Mouse (Mus musculus) cerebellum, postnatal 4 days (tissue): ENCODE measurements at regions not wholly inside any gene's neighbourhood (a gene's known extent, or its start where the extent isn't known, plus 50 kb on each side); places are given as distances from the start of the nearest gene placed in this dataset.
A peak's percentile ranks its signal among the peaks of the same experiment; 100 is the strongest.
"Not testable (repeated sequence)": the region's sequence is repeated elsewhere in the genome, so short reads cannot be mapped to it uniquely, and the experiment has no call there.

Experiments used
- DNase-seq, 2 experiments: peaks; one replicate each; pipeline ENCODE4 v3.0.0; 2022; ENCODE audit warnings: low spot score in 2 of 2, mixed read lengths in 1 of 2

DNA sequence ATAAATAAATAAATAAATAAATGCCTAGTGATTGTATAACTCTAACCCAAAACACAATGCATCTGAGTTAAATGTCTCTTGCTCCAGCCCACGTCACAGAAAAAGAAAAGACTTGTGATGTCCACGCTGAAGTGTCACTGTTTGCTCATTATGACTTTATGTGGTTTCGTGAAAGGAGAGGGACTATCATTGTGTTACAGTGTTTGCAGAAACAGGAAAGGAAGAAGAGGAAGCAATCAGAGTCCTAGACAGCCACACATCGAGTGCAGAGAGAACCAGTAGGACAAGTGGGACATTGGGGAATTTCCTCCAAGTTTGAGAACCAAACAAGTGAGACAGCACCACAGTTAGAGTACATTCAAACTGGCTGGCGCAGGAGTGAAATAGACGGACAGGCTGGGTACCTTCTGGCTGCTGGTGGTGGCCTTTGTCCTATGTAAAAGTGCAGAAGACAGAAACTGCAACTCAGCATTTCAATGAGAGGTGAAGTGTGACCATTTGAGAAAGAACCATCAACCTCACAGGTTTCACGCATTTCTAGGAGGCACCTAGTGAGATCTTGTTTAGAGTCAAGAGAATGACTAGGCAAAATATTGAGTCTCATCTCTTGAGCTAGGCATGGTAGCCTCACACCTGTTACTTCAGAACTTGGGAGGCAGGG, 59.6 kb downstream of the Fasl start:
- no peak for DNase-seq

DNA sequence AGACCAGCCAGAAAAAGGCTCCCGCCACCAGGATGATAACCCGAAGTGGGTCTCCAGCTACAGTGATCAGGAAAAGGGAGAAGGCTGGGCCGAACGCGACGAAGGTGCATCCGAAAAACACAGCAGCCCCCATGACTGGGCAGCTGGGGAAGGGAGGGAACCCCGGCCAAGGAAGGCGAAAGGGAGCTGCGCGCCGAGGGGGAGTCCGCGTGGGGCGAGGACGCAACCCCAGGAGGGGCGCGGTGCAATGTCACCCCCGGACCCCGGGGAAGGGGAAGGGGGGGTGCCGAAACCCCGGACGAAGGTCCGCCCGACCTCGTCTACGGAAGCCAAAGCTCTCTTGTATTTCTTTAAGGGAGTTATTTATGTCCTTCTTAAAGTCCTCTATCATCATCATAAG, 60.9 kb downstream of the Fasl start:
- not testable (repeated sequence) for DNase-seq

DNA sequence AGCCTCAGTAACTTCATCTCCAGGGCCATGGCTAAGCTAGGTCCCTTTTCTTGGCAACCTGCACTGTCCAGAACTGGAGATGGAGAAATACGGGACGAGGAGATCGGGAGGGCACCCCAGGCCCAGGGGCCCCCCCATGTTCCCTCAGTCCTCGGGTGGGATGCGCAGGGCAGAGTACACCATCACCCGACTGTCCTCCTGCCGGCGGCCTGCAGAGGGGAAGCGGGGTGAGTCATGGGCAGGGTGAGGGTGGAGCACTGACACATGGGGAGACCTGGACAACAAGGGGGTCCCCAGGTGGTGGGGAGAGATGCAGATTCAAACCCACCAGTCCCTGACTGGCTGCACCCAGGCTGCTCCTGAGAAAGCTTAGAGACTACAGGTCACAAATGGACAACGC, 62.2 kb downstream of the Fasl start:
- not testable (repeated sequence) for DNase-seq

DNA sequence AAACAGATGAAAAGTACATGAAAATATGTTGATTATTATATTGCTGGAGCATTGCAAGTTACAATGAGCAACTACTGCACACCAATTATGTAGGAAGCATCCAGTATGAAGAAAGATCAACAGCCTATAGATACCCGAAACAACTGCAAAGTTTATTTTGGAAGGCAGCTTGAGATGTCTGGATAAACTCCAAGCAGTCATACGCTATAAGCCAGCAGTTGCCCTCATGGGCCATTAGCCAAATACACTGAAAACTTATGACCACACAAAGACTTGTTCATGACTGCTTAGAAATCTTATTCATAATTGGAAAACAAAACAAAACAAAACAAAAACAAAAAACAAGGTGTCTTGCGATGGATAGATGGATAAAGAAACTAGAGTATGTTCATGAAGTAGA, 68.4 kb downstream of the Fasl start:
- no peak for DNase-seq

DNA sequence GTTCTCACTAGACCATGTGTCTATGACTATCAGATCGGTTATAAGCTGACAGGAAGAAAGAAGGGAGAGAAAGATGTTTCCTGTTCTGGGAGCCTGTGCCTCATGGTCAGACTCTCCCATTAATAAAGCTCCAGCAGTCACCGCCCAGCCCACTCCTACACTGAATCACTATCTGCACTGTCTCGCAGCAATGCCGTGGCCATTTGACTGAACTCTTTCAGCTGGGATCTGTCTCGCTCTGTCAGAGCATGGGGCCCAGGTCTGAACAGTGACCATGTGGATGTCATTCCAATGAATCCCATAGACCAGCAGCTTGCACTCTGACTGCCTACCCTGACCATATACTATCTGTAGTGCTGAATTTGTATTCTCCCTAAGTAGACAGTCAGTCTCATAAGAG, 70.0 kb downstream of the Fasl start:
- no peak for DNase-seq

DNA sequence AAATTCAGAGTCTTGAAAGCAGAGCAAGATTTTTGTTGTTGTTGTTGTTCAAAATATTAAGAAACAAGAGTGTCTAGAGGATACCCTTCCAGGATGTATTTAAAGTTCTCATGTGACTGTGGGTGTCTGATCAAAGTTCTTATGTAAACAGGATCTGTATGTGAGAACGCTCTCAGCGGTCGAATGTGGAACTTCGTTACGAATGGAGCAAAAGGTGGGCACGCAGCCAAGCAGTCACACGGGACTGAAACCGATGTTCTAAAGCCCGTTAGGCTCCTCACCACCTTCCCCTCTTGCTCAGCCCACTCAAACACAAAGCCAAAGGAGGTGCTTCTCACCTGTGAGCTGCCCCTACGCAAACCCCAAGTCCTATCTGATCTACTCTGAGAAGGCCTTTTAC, 75.4 kb downstream of the Fasl start:
- peak in 1 of 2 experiments; percentile 45 for DNase-seq

DNA sequence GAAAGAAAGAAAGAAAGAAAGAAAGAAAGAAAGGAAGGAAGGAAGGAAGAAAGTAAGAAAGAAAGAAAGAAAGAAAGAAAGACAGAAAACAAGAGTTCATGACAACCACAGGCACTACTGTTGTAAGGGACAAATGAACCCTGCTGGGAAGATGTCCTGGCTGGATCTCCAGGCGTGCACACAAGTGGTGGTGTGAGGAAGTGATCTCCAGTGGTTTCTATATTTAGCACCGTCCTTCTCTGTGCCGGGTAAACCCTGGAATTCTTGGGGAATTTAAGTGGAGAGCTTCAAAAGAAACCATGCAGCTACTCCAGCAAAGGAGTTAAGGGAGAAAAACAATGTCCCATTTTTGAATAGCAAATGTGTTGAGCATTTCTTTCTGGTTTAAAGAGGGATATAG, 76.0 kb downstream of the Fasl start:
- no peak for DNase-seq

DNA sequence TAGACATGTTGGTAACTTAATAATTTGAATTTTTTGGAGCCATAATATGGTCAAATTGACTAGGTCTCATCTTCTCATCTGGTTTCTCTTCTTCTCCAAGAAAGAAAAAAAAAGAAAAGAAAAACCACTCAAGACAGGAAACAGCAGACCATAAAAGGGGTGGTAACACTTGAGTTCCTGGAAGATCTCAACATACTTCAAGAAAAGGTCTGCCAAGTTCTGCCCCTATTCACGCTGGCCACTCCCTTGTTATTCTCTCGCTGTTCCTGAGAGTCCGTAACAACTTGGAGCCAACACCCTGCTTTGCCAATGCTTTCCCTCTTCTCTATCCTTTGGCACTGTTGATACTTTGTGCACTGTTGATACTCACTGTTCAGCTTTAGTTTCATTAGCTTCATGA, 81.2 kb downstream of the Fasl start:
- no peak for DNase-seq

DNA sequence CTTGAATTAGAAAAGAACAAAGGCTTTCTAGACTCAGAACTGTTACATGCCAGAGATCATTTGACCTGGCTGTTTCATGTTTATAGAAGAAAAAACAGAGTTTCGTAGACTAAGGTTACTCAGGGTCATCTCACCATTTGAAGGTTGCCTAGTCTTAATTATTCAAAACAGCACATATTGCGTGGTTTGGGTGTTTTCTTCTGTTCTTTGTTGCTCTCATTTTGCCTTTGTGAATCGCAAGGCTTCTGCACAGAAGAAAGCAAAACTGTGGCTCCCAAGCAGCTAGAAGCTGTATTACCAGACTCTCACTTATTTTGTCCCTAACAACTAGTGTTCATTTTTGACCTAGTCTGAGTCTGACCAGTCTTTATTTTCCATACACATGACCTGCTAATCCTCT, 83.3 kb downstream of the Fasl start:
- no peak for DNase-seq

DNA sequence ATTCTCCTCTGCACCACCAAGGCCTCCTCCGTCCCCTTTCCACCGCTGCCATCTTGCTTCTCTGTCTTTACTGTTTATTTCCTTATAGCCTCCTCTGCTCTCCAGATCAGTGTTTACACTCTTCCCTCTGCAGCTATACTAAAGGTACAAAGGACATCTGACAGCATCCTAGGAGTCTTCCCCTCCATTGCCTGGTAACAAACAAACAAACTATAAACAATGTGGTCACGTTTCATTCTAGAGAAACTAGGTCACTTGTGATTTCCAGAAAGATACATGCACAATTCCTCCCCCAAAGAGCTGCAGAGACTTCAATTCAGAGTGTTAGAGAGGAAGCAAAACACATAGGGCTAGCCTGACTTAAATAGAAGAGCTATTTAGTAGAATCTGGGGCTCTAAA, 83.8 kb downstream of the Fasl start:
- DNase-seq: no peak

DNA sequence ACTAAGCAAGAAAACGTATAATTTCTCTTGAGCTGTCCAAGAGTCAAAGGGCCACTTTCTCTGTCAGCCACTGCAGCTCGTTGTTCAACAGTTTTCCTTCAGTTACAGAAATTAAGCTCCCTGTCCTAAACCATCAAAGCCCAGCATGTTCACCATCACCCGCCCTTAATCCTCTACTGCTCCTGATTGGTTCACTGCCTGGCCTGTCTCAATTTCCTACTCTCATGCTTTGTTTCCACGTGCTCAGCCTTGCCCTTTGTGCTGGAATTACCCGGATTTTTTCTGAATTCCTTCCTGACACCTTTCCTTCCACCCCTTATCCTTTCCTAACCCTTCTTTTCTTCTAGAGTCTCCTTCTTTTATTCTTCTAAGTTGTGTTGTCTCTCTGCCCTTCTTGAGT, 92.4 kb downstream of the Fasl start:
- DNase-seq: no peak

DNA sequence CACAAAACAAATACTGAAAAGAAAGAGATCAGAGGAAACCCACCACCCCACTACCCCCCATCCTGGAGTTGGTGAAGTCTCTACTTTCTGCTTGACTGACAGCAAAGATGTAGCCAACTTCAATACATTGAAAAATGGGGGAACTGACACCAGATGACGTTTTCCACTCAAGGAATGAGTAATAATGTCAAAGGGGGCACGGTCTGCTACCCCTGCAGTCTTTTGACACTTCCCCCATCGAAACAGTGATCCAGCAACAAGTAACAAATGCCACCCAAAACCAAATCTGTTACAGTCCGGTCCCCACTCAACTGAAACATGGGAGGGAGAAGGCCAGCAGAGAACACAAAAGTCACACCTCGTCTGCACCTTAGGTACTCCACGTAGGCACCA, 94.5 kb downstream of the Fasl start:
- DNase-seq: no peak

DNA sequence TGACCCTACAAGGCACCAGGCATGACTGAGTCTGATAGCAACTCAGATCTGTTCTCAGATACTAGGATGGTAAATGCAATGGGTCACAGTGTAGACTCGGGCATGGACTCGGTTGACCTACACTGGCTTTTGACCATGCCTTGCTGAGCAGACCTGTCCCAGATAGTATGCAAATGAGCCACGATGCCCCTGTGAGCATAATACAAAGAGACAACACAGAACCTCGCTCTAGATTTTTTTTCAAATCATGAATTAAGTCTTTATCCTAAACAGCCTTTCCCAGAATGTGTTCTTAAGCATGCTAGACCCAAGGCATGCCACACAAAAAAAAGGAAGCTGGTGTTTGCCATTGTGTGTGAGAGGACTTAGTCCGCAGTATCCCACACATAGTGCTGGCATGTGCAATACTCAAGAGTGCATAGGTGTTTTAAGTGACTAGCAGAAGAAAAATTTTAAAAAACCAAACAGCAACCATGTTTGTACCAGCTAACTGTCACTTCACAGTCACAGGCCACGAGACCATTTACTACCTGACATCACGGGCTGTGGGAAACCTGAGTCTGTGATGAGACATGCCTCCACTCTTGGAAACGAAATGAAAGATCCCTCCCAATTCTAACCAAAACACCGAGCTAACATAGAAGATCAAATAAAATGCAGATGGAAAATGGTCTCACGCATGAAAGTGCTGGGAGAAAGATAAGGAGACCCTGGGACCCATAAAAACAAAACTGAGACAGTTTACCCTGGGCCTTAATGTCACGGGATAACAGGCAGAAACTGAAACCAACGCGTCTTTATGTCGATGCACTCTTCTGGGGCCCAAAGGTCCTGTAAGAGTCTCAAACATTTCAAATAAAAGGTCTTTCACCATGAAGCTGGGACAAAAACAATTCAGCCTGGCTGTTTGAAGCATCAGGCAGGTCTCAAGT, 95.2 kb downstream of the Fasl start:
- DNase-seq: no peak

DNA sequence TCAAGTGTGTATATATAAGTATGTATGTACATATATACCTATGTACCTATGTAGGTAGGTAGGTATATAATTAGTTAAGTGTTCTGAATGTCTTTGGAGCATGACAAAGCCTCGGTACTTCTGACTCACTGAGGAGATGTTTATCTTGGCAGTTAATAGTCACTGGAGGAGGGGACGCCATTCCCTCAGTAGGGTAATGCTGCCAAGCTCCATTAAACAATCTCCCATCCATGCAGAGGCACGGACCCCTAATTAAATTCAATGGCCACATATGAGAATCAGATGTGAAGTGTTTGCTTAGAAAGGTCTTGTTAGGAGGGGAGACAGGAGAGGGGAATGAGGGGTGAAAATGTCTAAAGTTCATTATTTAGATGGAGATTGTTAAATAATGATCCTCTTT, 99.3 kb downstream of the Fasl start:
- no peak for DNase-seq

DNA sequence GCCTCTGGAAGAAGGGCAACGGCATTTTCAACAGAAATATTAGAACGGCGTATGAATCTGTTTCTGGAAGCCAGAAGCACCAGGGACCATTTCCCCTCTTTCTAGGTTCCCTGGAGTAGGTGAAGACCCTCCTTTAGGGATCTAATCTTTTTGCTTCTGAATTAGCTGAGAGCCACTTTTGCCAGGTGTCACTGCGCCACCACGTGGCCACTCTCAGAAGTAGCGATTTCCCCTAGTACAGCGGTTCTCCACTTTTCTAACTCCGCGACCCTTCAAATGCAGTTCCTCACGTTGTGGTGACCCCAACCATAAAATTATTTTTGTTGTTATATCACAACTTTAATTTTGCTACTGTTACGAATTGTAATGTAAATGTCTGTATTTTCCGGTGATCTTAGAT, 100.7 kb downstream of the Fasl start:
- peak; percentile 54 to 68 for DNase-seq

DNA sequence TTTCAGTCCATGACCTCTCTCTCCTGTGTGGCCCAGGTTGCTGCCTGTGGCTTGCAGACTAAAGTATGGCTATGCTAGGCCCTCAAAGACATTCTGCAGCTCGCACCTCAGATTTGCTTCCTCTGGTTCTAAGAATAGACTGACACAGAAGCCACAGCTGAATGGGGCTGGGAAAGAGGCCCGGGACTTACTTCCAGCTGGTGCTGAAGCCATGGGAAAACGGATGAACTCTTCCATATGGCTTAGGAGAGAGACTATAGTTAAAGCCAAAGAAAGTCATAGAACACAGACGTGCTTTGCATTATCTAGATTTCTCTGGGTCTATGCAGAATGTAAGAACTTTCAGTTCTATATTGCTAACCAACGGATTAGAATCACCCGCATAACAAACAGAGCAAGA, 107.7 kb downstream of the Fasl start:
- DNase-seq: no peak

DNA sequence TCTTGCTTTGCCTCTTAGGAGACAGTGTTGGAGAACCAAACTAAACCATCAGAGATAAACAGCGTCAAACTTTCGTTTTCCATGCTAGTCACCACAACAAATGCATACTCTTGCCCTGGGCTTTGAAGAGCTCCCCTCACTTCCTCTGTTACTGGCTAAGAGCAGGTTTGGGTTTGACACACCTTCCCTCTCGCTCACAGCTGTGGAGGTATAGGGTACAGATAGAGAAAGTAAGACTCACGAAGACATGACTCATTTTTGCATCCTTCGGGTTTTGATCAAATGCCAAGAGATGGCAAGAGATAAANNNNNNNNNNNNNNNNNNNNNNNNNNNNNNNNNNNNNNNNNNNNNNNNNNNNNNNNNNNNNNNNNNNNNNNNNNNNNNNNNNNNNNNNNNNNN, 117.4 kb downstream of the Fasl start:
- no peak for DNase-seq

DNA sequence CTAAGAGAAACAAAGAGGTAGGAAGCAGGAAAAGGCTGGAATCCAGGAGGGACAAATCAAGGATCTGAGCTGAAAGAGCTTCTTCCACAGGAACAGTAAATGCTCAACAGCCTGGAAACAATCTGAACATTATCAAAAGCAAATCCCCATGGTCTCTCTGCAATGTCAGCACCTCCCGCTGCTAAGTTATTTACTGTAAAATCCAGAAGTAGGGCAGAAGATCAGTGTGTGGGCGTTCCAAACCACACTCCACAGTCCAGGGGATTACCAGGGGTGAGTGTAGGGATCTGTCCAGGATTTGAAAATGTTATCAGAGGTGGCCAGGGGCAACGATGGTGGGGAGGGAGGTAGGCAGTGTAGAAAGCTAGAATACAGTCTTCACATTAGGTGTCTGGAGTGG, 124.0 kb downstream of the Fasl start:
- no peak for DNase-seq

DNA sequence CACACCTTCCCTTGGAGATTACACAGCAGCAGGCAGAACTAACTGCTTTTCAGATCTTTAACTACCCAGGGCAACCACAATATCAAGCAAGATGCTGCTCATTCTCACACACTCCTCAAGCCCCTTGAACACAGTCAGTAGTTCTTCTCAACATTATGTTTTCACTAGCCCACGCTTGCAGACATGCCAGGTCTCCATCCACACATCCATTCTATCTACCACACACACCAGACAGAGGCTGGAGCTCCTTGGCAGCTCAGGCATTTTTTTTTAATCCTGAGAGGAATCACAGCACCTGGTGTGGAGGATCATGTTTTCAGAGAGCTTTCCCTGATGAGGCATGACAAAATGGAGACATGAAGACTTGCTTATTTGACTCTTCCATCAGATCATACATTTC, 124.9 kb downstream of the Fasl start:
- no peak for DNase-seq

DNA sequence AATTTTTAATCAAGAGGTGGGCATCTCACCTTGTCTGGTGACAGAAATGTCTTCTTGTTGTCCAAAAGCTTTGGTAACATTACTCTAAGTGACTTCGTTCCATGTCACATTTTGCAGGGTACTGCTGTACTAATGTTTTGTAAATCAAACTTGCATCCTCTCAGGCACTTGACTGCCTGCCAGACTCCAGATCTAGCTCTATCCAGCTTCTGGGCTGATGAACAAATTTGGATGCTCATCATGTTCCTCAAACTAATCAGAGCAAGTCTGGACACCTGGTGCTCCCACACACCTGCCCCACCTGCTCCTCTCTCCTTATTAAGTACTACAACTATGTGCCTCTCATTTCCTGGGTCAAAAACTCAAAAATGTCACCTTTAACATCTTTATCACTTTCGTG, 126.1 kb downstream of the Fasl start:
- no peak for DNase-seq

DNA sequence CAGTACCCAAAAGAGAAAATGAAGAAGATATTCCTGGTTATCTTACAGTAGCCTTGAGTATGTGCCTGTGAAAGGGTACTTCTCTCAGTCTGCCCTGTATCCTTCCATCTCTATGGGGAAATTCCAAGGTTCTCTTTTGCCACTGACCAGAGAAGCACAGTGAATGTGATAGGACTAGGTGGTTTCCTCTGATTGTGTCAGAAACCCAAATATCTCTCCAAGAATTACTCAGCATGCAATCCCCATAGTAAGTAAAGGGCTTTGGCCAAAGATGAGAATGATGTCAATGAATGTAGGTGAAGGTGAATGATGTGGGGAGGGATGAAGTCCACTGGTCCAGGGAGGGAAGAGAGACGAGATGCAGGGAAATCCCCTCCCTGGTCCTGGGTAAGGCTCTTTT, 130.8 kb downstream of the Fasl start:
- no peak for DNase-seq

DNA sequence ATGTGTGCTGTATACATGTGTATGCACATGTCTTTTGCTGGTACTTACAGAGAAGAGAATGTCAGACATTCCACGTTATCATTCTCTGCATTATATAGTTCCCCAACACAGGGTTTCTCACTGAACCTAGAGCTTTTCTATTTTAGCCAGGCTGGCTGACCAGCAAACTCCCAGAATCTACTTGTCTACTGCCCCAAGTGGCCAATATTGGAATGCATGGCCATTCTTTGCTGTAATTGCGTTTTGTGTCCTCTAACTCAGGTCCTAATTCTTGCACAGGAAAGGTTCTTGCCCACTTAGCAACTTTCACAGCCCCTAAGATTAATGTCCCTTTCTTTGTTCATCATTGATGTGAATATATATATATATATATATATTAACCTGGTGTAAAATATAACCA, 138.9 kb downstream of the Fasl start:
- DNase-seq: no peak

DNA sequence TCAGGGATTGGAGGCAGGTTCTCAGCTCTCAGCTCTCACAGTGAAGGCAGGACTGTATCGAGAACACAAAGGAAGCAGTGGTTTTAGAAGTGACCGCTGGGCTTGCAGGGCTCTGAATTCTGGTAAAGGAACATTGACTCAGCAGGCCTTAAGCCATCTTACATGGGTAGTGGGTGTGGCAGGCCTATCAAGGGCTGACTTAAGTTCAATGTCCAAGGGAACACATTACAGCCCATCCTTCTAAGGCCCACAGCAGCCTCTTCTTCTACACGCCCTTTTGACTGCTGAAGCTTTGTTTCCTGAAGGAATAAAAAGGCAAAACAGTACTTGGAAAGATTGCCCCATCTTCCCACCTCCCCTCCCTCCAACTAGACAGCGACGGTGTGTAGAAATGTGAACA, 137.6 kb downstream of the Tnfsf18 start:
- no peak for DNase-seq
